Mouse (Mus musculus) olfactory bulb, adult 2 months (tissue): Measurements from ENCODE around the gene Fap.

Source experiments
- CTCF ChIP-seq: fragments of 200-500 bp; IDR thresholded peaks from 2 replicates; pipeline ENCODE4 v1.5.1; 2012; ENCODE audit warnings: low read depth, mild to moderate bottlenecking, low read length, moderate library complexity; ENCODE audit not compliant: insufficient read depth
- POLR2A ChIP-seq: fragments of 200-500 bp; IDR thresholded peaks from 2 replicates; pipeline ENCODE4 v1.6.1; 2012; ENCODE audit warnings: mild to moderate bottlenecking, low read depth, low read length, moderate library complexity; ENCODE audit not compliant: insufficient read depth

- TF ChIP-seq CTCF (no peak), POLR2A (no peak)
These were observed 375 bp upstream of the Fap start for GRCm38 (mm10) chr2:62574250-62574649.
